Mouse (Mus musculus) midbrain, embryonic 14.5 days (tissue): ENCODE measurements at regions not wholly inside any gene's neighbourhood (a gene's known extent, or its start where the extent isn't known, plus 50 kb on each side); places are given as distances from the start of the nearest gene placed in this dataset.

ENCODE experiments used
- ATAC-seq: fragments of 200-750 bp; cut with Nextera tagmentation; 2 replicates; pipeline ENCODE4 v1.8.0; 2017; ENCODE audit warnings: moderate number of reproducible peaks, moderate library complexity; ENCODE audit not compliant: low FRiP score, low TSS enrichment
- DNase-seq: peaks from one replicate; pipeline ENCODE4 v3.0.0-alpha.2; 2015
- H3K27ac ChIP-seq: fragments of 300-500 bp; sonication (generic); replicated peaks from 2 replicates; pipeline ENCODE4 v1.5.1; 2014; ENCODE audit warnings: mild to moderate bottlenecking, low read depth, low read length, moderate library complexity
- H3K27me3 ChIP-seq: fragments of 300-500 bp; sonication (generic); 2 replicates; pipeline ENCODE4 v1.6.1; 2014; ENCODE audit warnings: low read length, control low read depth, mixed read lengths; ENCODE audit not compliant: control insufficient read depth, insufficient read depth
- H3K36me3 ChIP-seq: fragments of 300-500 bp; sonication (generic); 2 replicates; pipeline ENCODE4 v1.6.1; 2014; ENCODE audit warnings: low read length, control low read depth; ENCODE audit not compliant: control insufficient read depth, insufficient read depth
- H3K4me1 ChIP-seq: fragments of 300-500 bp; sonication (generic); 2 replicates; pipeline ENCODE4 v1.6.1; 2014; ENCODE audit warnings: mild to moderate bottlenecking, antibody characterized with exemption, low read length, control low read depth; ENCODE audit not compliant: control insufficient read depth, insufficient read depth
- H3K4me2 ChIP-seq: fragments of 300-500 bp; sonication (generic); 2 replicates; pipeline ENCODE4 v1.6.1; 2014; ENCODE audit warnings: mild to moderate bottlenecking, low read length, moderate library complexity
- H3K4me3 ChIP-seq: fragments of 300-500 bp; sonication (generic); replicated peaks from 2 replicates; pipeline ENCODE4 v1.5.1; 2014; ENCODE audit warnings: low read depth, low read length
- H3K9ac ChIP-seq: fragments of 300-500 bp; sonication (generic); replicated peaks from 2 replicates; pipeline ENCODE4 v1.6.1; 2014; ENCODE audit warnings: mild to moderate bottlenecking, low read length, moderate library complexity
- H3K9me3 ChIP-seq: fragments of 300-500 bp; sonication (generic); 2 replicates; pipeline ENCODE4 v1.6.1; 2016; ENCODE audit warnings: low read length, control low read depth, mixed read lengths; ENCODE audit not compliant: control insufficient read depth
- WGBS: fragments of 180-500 bp; shearing (Covaris S2); extraction: QIAGEN DNeasy Blood & Tissue Kit; methylation state at CpG from one replicate; pipeline ENCODE4 v1.1.7; 2014; 5-methylcytosine and 5-hydroxymethylcytosine counted together

- 88% methylated on average over 6 of the region's 6 CpGs for WGBS
- Histone ChIP-seq H3K27ac (no peak overlapping the region), H3K9me3 (no peaks in the 10 kb centered on the region), H3K4me2 (no peak overlapping the region), H3K4me3 (no peak overlapping the region), H3K27me3 (no peaks in the 10 kb centered on the region), H3K4me1 (no peaks in the 10 kb centered on the region), H3K9ac (no peak overlapping the region), H3K36me3 (no peaks in the 10 kb centered on the region)
- DNase-seq (no peak), ATAC-seq (no peak)
These were observed 423.1 kb downstream of the Rnf144a start for GRCm38 (mm10) chr12:25991801-25992525.

GRCm38 (mm10) chr12:25982545-25982944 lies 432.5 kb downstream of the Rnf144a start:
- H3K9ac ChIP-seq = no peak overlapping the region
- ATAC-seq (no peak), DNase-seq (no peak)
- H3K27me3 ChIP-seq = no peaks in the 10 kb centered on the region
- H3K4me1 ChIP-seq = no peaks in the 10 kb centered on the region
- H3K9me3 ChIP-seq = no peaks in the 10 kb centered on the region
- H3K36me3 ChIP-seq = no peaks in the 10 kb centered on the region
- no peak overlapping the region for H3K4me3 ChIP-seq
- no peak overlapping the region for H3K27ac ChIP-seq
- no peak overlapping the region for H3K4me2 ChIP-seq
- 97% methylated on average over 4 of the region's 4 CpGs for WGBS

GRCm38 (mm10) chr12:25978335-25978734 lies 436.7 kb downstream of the Rnf144a start:
- Histone ChIP-seq H3K4me1 (no peaks in the 10 kb centered on the region), H3K4me2 (no peak overlapping the region), H3K9ac (no peak overlapping the region), H3K36me3 (no peaks in the 10 kb centered on the region), H3K9me3 (no peaks in the 10 kb centered on the region), H3K27me3 (no peaks in the 10 kb centered on the region), H3K4me3 (no peak overlapping the region), H3K27ac (no peak overlapping the region)
- DNase-seq = no peak
- 93% methylated on average over 5 of the region's 5 CpGs for WGBS
- ATAC-seq = no peak

GRCm38 (mm10) chr12:25958584-25958983 lies 456.5 kb downstream of the Rnf144a start:
- H3K27ac ChIP-seq = no peak overlapping the region
- no peak for ATAC-seq
- no peak overlapping the region for H3K4me3 ChIP-seq
- no peak for DNase-seq
- no peaks in the 10 kb centered on the region for H3K36me3 ChIP-seq
- 87% methylated on average over 4 of the region's 4 CpGs for WGBS
- no peaks in the 10 kb centered on the region for H3K9me3 ChIP-seq
- H3K4me1 ChIP-seq = no peaks in the 10 kb centered on the region
- H3K27me3 ChIP-seq = no peaks in the 10 kb centered on the region
- no peak overlapping the region for H3K4me2 ChIP-seq
- H3K9ac ChIP-seq = no peak overlapping the region

- Histone ChIP-seq H3K27me3 (no peaks in the 10 kb centered on the region), H3K4me1 (no peaks in the 10 kb centered on the region), H3K9me3 (no peaks in the 10 kb centered on the region), H3K9ac (no peak overlapping the region), H3K4me3 (no peak overlapping the region), H3K4me2 (no peak overlapping the region), H3K36me3 (no peaks in the 10 kb centered on the region), H3K27ac (no peak overlapping the region)
- 97% methylated on average over 1 of the region's 1 CpGs for WGBS
- ATAC-seq (no peak), DNase-seq (no peak)
These were observed 457.5 kb downstream of the Rnf144a start for GRCm38 (mm10) chr12:25957547-25957946.

- no peaks in the 10 kb centered on the region for H3K9me3 ChIP-seq
- WGBS = 88% methylated on average over 7 of the region's 7 CpGs
- H3K27me3 ChIP-seq = no peaks in the 10 kb centered on the region
- H3K27ac ChIP-seq = no peak overlapping the region
- DNase-seq = no peak
- ATAC-seq = no peak
- no peaks in the 10 kb centered on the region for H3K36me3 ChIP-seq
- H3K4me2 ChIP-seq = no peak overlapping the region
- no peaks in the 10 kb centered on the region for H3K4me1 ChIP-seq
- H3K9ac ChIP-seq = no peak overlapping the region
- no peak overlapping the region for H3K4me3 ChIP-seq
These were observed 467.9 kb downstream of the Rnf144a start for GRCm38 (mm10) chr12:25947107-25947506.

GRCm38 (mm10) chr12:25946121-25946520 lies 468.9 kb downstream of the Rnf144a start:
- WGBS = 91% methylated on average over 3 of the region's 3 CpGs
- Histone ChIP-seq H3K36me3 (no peaks in the 10 kb centered on the region), H3K4me1 (no peaks in the 10 kb centered on the region), H3K9me3 (no peaks in the 10 kb centered on the region), H3K4me2 (no peak overlapping the region), H3K9ac (no peak overlapping the region), H3K4me3 (no peak overlapping the region), H3K27me3 (no peaks in the 10 kb centered on the region), H3K27ac (no peak overlapping the region)
- DNase-seq (no peak), ATAC-seq (no peak)

GRCm38 (mm10) chr12:25938856-25939255 lies 476.2 kb downstream of the Rnf144a start:
- Histone ChIP-seq H3K27ac (no peak overlapping the region), H3K4me3 (no peak overlapping the region), H3K27me3 (no peaks in the 10 kb centered on the region), H3K4me2 (no peak overlapping the region), H3K9me3 (no peaks in the 10 kb centered on the region), H3K36me3 (no peaks in the 10 kb centered on the region), H3K9ac (no peak overlapping the region), H3K4me1 (no peaks in the 10 kb centered on the region)
- ATAC-seq = no peak
- WGBS = 70% methylated on average over 6 of the region's 6 CpGs
- DNase-seq = no peak

- Histone ChIP-seq H3K4me2 (no peak overlapping the region), H3K36me3 (no peaks in the 10 kb centered on the region), H3K27me3 (no peaks in the 10 kb centered on the region), H3K4me1 (no peaks in the 10 kb centered on the region), H3K9ac (no peak overlapping the region), H3K4me3 (no peak overlapping the region), H3K27ac (no peak overlapping the region), H3K9me3 (no peaks in the 10 kb centered on the region)
- DNase-seq = no peak
- no peak for ATAC-seq
- WGBS = 82% methylated on average over 5 of the region's 5 CpGs
These were observed 480.1 kb downstream of the Rnf144a start for GRCm38 (mm10) chr12:25934946-25935345.
